Mouse (Mus musculus): ENCODE measurements around the gene 1700007K13Rik. TPM values are rescaled to one million over a fixed set of nuclear protein-coding genes. Genes with fewer than 3 reads are reported as not detected.
A peak's percentile ranks its signal among the peaks of the same experiment; 100 is the strongest.

The 1700007K13Rik gene
- total RNA-seq, 2 experiments from 2014 or later = 1.9 to 2.4 TPM

DNA sequence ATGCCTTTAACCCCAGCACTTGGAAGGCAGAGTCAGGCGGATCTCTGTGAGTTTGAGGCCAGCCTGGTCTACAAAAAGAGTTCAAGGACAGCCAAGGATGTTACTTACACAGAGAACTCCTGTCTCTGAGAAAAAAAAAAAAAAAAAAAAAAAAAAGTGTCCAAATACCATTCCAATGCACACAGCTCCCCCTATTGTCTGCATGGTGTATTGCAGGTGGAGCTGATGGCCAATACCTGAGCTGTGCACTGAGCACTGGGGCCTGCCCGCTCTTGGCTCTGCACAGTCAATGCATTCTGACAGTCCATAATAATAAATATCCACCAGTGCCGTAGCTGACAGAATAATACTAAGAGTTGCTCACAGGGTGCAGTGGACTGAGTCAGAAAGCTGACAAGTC, 2.2 kb downstream of the 1700007K13Rik start:
- H3K27ac ChIP-seq = no peak overlapping the region

DNA sequence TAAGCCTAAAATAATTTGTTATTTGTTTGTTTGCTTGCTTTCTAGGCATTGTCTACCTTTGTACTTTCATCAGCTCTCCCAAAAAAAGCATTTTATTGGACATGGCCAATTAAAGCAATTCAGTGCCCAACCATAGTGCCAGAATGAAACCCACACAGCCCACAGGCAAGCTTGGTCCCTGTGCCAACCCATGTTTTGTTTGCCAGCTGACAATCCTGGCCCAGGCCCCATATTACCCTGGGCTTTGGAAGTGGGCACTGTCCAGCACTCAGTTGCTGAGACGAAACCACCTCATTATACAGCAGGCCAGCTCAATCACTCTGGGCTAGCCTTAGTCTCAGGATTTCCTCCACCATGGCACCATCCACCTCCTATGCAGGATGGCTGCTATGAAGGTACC, 9.5 kb downstream of the 1700007K13Rik start:
- no peak for DNase-seq (ENCODE audit: low spot score in 2 of 2)
- H3K27ac ChIP-seq = no peak overlapping the region
- no peak for TF ChIP-seq CTCF (conservative IDR thresholded peaks at IDR 0.05)
- no peak overlapping the region for H3K4me3 ChIP-seq

More for the DNA sequence above, 2.2 kb downstream of the 1700007K13Rik start:
- peak; percentile 93 for TF ChIP-seq CTCF (conservative IDR thresholded peaks at IDR 0.05)
- peak; percentile 49 to 76 for DNase-seq (ENCODE audit: low spot score in 2 of 2)
- no peak overlapping the region for H3K4me3 ChIP-seq

DNA sequence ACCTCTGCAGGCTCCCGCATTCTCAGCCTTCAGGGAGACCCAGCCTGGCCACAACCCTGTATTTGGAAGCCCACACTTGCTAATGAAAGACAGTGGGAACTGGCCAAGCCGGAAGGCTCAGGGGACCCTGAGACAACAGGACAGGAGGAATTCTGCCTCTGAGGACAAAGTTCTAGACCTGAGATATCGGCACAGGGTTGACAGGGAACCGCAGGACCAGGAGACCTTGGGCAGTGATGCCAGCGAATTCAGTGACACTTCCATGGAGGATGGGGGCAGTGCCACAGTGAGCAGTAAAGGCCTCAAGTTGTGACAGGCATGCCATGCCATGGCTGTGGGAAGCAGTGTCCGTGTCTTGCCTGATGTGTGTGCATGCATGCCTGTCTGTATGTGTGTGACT, 12.6 kb downstream of the 1700007K13Rik start:
- no peak for DNase-seq (ENCODE audit: low spot score in 2 of 2)
- TF ChIP-seq CTCF (conservative IDR thresholded peaks at IDR 0.05) = no peak
- no peak overlapping the region for H3K27ac ChIP-seq
- H3K4me3 ChIP-seq = no peak overlapping the region

GRCm38 (mm10) chr2:28451663-28452062, 14.5 kb downstream of the 1700007K13Rik start:
- Histone ChIP-seq H3K4me3 (no peak overlapping the region), H3K27ac (no peak overlapping the region)
- TF ChIP-seq CTCF (conservative IDR thresholded peaks at IDR 0.05) = no peak
- no peak for DNase-seq (ENCODE audit: low spot score in 2 of 2)

- no peak for DNase-seq (ENCODE audit: low spot score in 2 of 2)
- peak overlapping the region; percentile 71 for H3K4me3 ChIP-seq
- no peak for TF ChIP-seq CTCF (conservative IDR thresholded peaks at IDR 0.05)
- H3K27ac ChIP-seq = peak overlapping the region; percentile 84
Observed at GRCm38 (mm10) chr2:28447315-28447670, 18.8 kb downstream of the 1700007K13Rik start.

GRCm38 (mm10) chr2:28446515-28447314, 19.4 kb downstream of the 1700007K13Rik start, which contains the start of gene Ppp1r26:
Ppp1r26 (plus strand) TSS chr2:28446800.
- H3K27ac ChIP-seq = peak within 1 kb of the TSS; percentile 84
- H3K4me3 ChIP-seq = peak within 1 kb of the TSS; percentile 71
- no peak for TF ChIP-seq CTCF (conservative IDR thresholded peaks at IDR 0.05)
- peak in 1 of 2 experiments; percentile 46 for DNase-seq (ENCODE audit: low spot score in 2 of 2)

- Histone ChIP-seq H3K4me3 (peak overlapping the region; percentile 71), H3K27ac (peak overlapping the region; percentile 84)
- DNase-seq (ENCODE audit: low spot score in 2 of 2) = no peak
- no peak for TF ChIP-seq CTCF (conservative IDR thresholded peaks at IDR 0.05)
Observed at GRCm38 (mm10) chr2:28446181-28446514, 20.0 kb downstream of the 1700007K13Rik start.

DNA sequence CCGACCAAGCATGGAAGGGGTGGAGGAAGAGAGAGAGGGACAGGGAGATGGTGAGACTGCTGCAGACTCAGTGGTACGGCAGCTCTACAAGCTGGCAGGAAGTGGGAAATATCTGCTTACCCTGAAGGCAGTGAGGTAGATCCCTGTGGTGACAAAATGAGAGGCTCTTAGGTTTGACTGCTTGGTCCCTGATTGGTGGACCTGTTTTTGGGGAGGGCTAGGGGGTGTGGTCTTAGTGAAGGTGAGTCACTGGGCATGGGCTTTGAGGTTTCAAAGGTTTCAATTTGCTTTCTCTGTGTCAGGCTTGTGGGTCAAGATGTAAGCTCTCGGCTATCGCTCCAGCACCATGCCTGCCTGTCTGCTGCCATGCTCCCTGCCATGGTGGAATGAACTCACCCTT, 21.1 kb downstream of the 1700007K13Rik start:
- TF ChIP-seq CTCF (conservative IDR thresholded peaks at IDR 0.05) = no peak
- H3K27ac ChIP-seq = no peak overlapping the region

GRCm38 (mm10) chr2:28440842-28441241, 25.3 kb downstream of the 1700007K13Rik start:
- no peak for TF ChIP-seq CTCF (conservative IDR thresholded peaks at IDR 0.05)
- no peak overlapping the region for H3K27ac ChIP-seq
- DNase-seq (ENCODE audit: low spot score in 2 of 2) = no peak

More for the DNA sequence above, 21.1 kb downstream of the 1700007K13Rik start:
- no peak for DNase-seq (ENCODE audit: low spot score in 2 of 2)
- H3K4me3 ChIP-seq = no peak overlapping the region

DNA sequence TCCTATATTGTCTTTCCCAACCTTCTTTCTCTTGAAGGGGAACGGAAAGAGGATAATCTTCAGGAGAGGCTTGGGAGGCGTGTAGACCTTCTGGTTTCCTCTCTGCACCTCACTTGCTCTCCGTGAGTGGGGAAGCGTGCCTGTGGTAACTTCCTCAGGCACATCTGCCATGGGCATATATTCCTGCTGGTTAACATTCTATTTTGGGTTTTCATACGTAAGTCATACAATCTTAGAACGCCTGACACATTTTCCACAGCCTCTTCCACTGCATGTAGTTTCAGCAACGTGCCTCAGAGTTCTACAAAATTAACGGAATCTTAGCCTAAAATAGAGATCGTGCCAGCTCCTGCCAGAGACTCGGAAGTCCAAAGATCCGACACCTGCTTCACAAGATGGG, 30.7 kb downstream of the 1700007K13Rik start:
- no peak for TF ChIP-seq CTCF (conservative IDR thresholded peaks at IDR 0.05)
- Histone ChIP-seq H3K27ac (no peak overlapping the region), H3K4me3 (no peak overlapping the region)
- no peak for DNase-seq (ENCODE audit: low spot score in 2 of 2)

More at GRCm38 (mm10) chr2:28440842-28441241, 25.3 kb downstream of the 1700007K13Rik start:
- H3K4me3 ChIP-seq = no peak overlapping the region

GRCm38 (mm10) chr2:28433512-28433911, 32.6 kb downstream of the 1700007K13Rik start:
- no peak for DNase-seq (ENCODE audit: low spot score in 2 of 2)
- TF ChIP-seq CTCF (conservative IDR thresholded peaks at IDR 0.05) = no peak
- Histone ChIP-seq H3K4me3 (no peak overlapping the region), H3K27ac (no peak overlapping the region)

GRCm38 (mm10) chr2:28432811-28433210, 33.3 kb downstream of the 1700007K13Rik start:
- no peak for TF ChIP-seq CTCF (conservative IDR thresholded peaks at IDR 0.05)
- Histone ChIP-seq H3K4me3 (no peak overlapping the region), H3K27ac (no peak overlapping the region)
- DNase-seq (ENCODE audit: low spot score in 2 of 2) = no peak

- Histone ChIP-seq H3K4me3 (no peak overlapping the region), H3K27ac (no peak overlapping the region)
- DNase-seq (ENCODE audit: low spot score in 2 of 2) = no peak
- TF ChIP-seq CTCF (conservative IDR thresholded peaks at IDR 0.05) = no peak
Observed at GRCm38 (mm10) chr2:28430846-28431245, 35.3 kb downstream of the 1700007K13Rik start.

GRCm38 (mm10) chr2:28427226-28427625, 38.9 kb downstream of the 1700007K13Rik start:
- DNase-seq (ENCODE audit: low spot score in 2 of 2) = no peak
- no peak for TF ChIP-seq CTCF (conservative IDR thresholded peaks at IDR 0.05)

More at GRCm38 (mm10) chr2:28427226-28427625, 38.9 kb downstream of the 1700007K13Rik start:
- H3K27ac ChIP-seq = no peak overlapping the region
- H3K4me3 ChIP-seq = no peak overlapping the region

All from layer of hippocampus, adult 2 months (tissue).